Mouse (Mus musculus): Measurements from ENCODE around the gene Grin2b.

DNA sequence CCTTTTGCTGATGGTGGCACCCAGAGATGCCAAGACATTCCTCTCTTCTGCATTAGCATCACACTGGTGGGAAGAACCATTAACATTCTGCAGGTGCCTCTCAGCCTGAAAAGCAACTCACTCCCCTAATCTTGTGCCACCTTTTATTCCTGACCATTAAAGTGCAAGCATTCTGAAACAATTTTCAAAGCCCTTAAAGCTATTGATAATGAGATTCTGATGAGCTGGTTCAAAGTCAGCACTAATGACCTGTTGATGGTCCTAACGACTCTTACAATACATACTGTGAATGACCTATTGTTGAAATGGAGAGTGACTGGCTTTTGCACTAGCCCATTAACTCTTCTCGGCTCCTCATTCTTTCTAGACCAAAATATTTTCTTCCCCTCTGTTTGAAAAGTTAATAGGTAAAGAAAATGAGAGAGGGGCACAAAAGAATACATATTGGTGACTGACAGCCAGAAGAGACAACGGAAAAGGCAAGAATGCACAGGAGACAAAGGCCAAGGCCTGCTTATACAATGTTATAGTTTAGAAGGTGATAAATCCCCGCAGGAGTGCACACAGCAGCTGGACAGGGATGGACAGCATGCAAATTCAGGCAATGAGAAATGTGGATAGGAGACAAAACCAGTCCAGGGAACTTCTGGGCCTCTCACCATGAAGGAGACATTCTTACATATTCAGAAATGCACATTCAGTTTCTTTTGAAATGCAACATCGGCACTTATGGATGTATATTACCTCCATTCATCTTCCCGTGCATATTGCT is 59.5 kb downstream of the Grin2b start:
- TF ChIP-seq CTCF (IDR thresholded peaks at IDR 0.05; ENCODE audit: low read depth) (no peak), EP300 (IDR thresholded peaks at IDR 0.05; ENCODE audit: low read depth) (no peak)
